Mouse (Mus musculus) G1E (cell line): ENCODE measurements at regions not wholly inside any gene's neighbourhood (a gene's known extent, or its start where the extent isn't known, plus 50 kb on each side); places are given as distances from the start of the nearest gene placed in this dataset.

Experiments
- ATAC-seq: 2 replicates; pipeline ENCODE4 v1.8.0; 2016; ENCODE audit warnings: mild to moderate bottlenecking; ENCODE audit not compliant: insufficient number of reproducible peaks, poor library complexity, low FRiP score, severe bottlenecking; ENCODE audit errors: extremely low read depth
- DNase-seq: peaks from one replicate; pipeline ENCODE4 v3.0.0; 2012; ENCODE audit warnings: low spot score
- H3K27me3 ChIP-seq: 2 replicates; pipeline ENCODE4 v1.6.1; 2012; ENCODE audit warnings: mild to moderate bottlenecking, low read length, inconsistent platforms; ENCODE audit not compliant: insufficient read depth
- H3K36me3 ChIP-seq: replicated peaks from 2 replicates; pipeline ENCODE3; 2012; ENCODE audit warnings: mild to moderate bottlenecking, inconsistent platforms
- H3K4me1 ChIP-seq: 2 replicates; pipeline ENCODE4 v1.6.1; 2012; ENCODE audit warnings: low read depth, low read length, inconsistent platforms, mixed read lengths; ENCODE audit not compliant: insufficient read depth
- H3K4me3 ChIP-seq: 2 replicates; pipeline ENCODE4 v1.5.1; 2012; ENCODE audit warnings: low read depth, mild to moderate bottlenecking, inconsistent platforms, low read length, moderate library complexity, mixed read lengths
- H3K9me3 ChIP-seq: replicated peaks from 2 replicates; pipeline ENCODE4 v1.6.1; 2012; ENCODE audit warnings: inconsistent platforms
- CTCF ChIP-seq: IDR thresholded peaks from 2 replicates; pipeline ENCODE4 v1.5.1; 2012; ENCODE audit warnings: low read depth, low read length, inconsistent platforms, mixed read lengths
- GATA1 ChIP-seq: IDR thresholded peaks from 2 replicates; pipeline ENCODE4 v1.6.1; 2012; ENCODE audit warnings: borderline replicate concordance, low read length, inconsistent platforms, mixed read lengths
- GATA2 ChIP-seq: IDR thresholded peaks from 2 replicates; pipeline ENCODE4 v1.6.1; 2012; ENCODE audit warnings: low read depth, low read length, inconsistent platforms, borderline replicate concordance
- POLR2AphosphoS5 ChIP-seq: IDR thresholded peaks from 2 replicates; pipeline ENCODE4 v1.6.1; 2012; ENCODE audit warnings: low read depth, low read length, inconsistent platforms; ENCODE audit not compliant: insufficient replicate concordance
- TAL1 ChIP-seq: conservative IDR thresholded peaks from 2 replicates; pipeline ENCODE4 v1.6.1; 2012; ENCODE audit warnings: low read depth, low read length, inconsistent platforms, mixed read lengths

GRCm38 (mm10) chr10:126661095-126661615 lies 240.0 kb downstream of the Atp23 start:
- TF ChIP-seq TAL1 (no peak), GATA2 (no peak), GATA1 (no peak), POLR2AphosphoS5 (no peak), CTCF (no peak)
- H3K36me3 ChIP-seq = no peaks in the 10 kb centered on the region
- DNase-seq = no peak
- H3K4me3 ChIP-seq = no peak overlapping the region
- no peaks in the 10 kb centered on the region for H3K27me3 ChIP-seq
- H3K4me1 ChIP-seq = no peaks in the 10 kb centered on the region
- peaks cover 43% of the 10 kb centered on the region for H3K9me3 ChIP-seq
- ATAC-seq = peak; percentile 15; the same call in 1 of the 2 replicates

DNA sequence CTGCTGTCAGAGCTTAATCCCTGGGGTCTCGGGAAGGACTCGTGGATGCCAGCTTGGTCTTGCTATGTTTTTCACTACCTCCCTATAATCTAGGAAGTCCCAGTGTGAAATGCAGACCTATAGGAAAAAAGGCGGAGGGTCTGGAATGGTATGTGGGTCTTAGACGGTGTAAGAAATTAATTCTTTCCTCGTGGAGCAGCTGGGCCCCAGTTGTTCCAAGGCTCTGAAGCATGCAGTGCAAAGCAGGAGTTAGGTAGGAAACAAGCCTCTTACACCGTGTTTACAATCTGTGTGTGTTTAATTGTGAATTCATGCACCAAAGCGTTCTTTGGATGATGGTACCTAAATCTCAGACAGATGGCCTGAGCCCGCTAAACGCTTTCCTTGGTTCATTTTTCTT lies 241.1 kb downstream of the Atp23 start:
- no peak for DNase-seq
- peaks cover 44% of the 10 kb centered on the region for H3K9me3 ChIP-seq

DNA sequence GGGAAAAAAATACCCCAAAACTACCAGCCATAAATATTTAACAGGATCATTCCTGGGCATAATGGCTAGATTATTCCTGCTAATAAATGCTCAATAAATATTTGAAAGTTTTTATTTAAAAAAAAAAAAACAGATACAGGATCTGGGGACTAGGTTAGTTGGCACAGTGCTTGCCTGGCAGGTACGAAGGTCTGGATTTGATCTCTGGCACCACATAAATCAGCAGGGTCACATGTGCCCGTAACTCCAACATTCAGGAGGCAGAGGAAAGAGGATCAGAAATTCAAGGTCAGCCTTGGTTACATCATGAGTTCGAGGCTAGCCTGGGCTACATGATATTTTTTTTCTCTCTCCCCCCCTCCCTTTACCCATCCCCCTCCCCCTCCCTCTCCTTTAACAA lies 248.5 kb downstream of the Atp23 start:
- DNase-seq (no peak), ATAC-seq (no peak)
- H3K4me3 ChIP-seq = no peak overlapping the region
- H3K27me3 ChIP-seq = no peaks in the 10 kb centered on the region
- no peaks in the 10 kb centered on the region for H3K4me1 ChIP-seq
- peaks cover 38% of the 10 kb centered on the region for H3K9me3 ChIP-seq
- no peaks in the 10 kb centered on the region for H3K36me3 ChIP-seq
- TF ChIP-seq GATA2 (no peak), CTCF (no peak), TAL1 (no peak), GATA1 (no peak), POLR2AphosphoS5 (no peak)

More for the DNA sequence above, 241.1 kb downstream of the Atp23 start:
- H3K27me3 ChIP-seq = no peaks in the 10 kb centered on the region
- TF ChIP-seq CTCF (no peak), TAL1 (no peak), GATA1 (no peak), POLR2AphosphoS5 (no peak), GATA2 (no peak)
- ATAC-seq = no peak
- H3K4me1 ChIP-seq = no peaks in the 10 kb centered on the region
- H3K4me3 ChIP-seq = no peak overlapping the region
- H3K36me3 ChIP-seq = no peaks in the 10 kb centered on the region

DNA sequence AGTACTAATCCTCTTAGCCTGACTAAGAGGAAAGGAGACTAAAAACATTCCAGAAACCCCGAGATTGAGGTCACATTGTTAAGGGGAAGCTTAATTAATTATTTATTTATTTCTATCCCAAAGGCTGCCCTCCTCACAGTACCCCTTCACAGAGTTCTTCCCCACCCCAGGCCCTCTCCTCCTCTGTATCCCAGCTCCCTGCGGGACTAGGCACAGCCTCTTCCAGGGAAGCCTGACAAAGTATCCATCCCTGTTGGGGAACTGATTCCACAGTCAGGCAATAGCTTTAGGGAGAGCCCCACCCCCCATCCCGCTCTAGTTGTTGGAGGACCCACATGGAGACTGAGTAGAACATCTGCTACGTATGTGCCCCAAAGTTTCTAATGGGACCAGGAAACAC lies 254.6 kb downstream of the Atp23 start:
- ATAC-seq (no peak), DNase-seq (no peak)
- Histone ChIP-seq H3K27me3 (no peaks in the 10 kb centered on the region), H3K4me1 (no peaks in the 10 kb centered on the region), H3K36me3 (no peaks in the 10 kb centered on the region), H3K4me3 (no peak overlapping the region), H3K9me3 (peaks cover 49% of the 10 kb centered on the region)
- TF ChIP-seq GATA2 (no peak), GATA1 (no peak), POLR2AphosphoS5 (no peak), CTCF (no peak), TAL1 (no peak)

DNA sequence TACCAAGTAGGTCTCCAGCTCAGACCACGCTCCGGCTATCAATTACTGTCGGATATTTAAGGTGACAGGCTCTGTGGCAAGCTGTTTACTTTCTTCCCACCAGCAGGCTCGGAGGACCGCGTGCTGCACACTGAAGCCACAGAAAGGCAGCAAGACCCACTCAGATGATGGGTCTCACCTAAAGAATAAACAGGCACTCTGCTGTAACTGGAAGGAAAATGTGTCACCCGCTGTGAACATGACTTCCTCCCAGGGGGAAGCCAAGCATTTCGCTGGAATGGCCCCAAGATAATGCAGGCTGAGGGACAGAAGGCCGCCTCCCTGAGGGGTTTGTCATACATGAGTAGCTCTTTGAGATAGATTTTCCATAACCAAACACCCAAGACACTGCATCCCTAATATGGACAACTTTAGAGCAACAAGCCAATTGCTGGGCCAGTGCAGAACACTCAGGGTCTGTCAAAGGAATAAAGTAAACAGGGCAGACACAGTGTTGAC lies 259.3 kb downstream of the Atp23 start:
- Histone ChIP-seq H3K9me3 (peaks cover 47% of the 10 kb centered on the region), H3K4me3 (no peak overlapping the region), H3K36me3 (no peaks in the 10 kb centered on the region), H3K4me1 (no peaks in the 10 kb centered on the region), H3K27me3 (no peaks in the 10 kb centered on the region)
- no peak for TF ChIP-seq GATA2
- no peak for TF ChIP-seq GATA1
- TF ChIP-seq POLR2AphosphoS5 = no peak
- TF ChIP-seq TAL1 = no peak
- TF ChIP-seq CTCF = no peak
- no peak for DNase-seq
- ATAC-seq = no peak

DNA sequence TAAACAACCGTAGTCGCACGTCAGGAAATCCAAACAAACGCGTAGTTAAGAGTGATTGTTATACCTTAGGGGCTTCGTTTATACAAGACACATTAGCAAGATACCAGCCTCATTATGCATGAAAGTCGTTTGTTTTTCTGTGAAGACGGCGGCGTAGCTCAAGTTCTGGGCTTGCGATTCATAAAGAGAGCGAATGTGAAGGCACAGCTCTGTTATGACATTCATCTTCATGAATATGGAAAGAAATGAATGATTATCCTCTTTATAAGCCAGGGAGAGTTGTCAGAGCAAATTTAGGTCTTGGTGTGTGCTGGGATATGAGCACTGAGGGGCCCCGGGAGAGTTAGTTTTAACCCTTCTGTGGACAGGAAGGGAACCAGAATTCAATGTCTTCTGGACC lies 266.4 kb downstream of the Atp23 start:
- ATAC-seq (no peak), DNase-seq (no peak)
- peaks cover 60% of the 10 kb centered on the region for H3K9me3 ChIP-seq
- H3K27me3 ChIP-seq = no peaks in the 10 kb centered on the region
- no peak for TF ChIP-seq CTCF
- TF ChIP-seq POLR2AphosphoS5 = no peak
- TF ChIP-seq TAL1 = no peak
- no peak for TF ChIP-seq GATA2
- TF ChIP-seq GATA1 = no peak
- H3K4me1 ChIP-seq = no peaks in the 10 kb centered on the region
- H3K36me3 ChIP-seq = no peaks in the 10 kb centered on the region
- no peak overlapping the region for H3K4me3 ChIP-seq

DNA sequence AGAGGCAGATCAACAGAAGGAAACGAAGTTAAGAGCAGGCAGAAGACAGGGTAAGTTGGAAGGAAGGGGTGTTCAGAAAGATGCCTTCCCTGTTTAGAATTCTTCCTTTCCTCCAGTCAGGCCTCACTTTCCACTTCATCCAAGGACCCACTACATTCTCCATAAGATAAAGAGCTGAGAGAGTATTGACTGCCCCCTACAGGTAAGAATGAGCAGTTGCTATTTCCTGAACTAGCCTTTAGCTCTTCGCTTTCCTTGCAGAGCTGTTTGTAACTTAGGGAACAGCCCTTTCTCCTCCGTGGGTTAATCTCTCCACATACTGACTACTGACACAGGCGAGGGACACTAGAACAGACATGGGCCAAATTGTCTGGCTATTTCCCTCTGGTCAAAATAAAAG lies 273.1 kb downstream of the Atp23 start:
- Histone ChIP-seq H3K9me3 (peaks cover 59% of the 10 kb centered on the region), H3K4me3 (no peak overlapping the region), H3K36me3 (no peaks in the 10 kb centered on the region), H3K27me3 (no peaks in the 10 kb centered on the region), H3K4me1 (no peaks in the 10 kb centered on the region)
- DNase-seq = no peak
- no peak for ATAC-seq
- TF ChIP-seq GATA1 = no peak
- no peak for TF ChIP-seq TAL1
- no peak for TF ChIP-seq GATA2
- no peak for TF ChIP-seq POLR2AphosphoS5
- no peak for TF ChIP-seq CTCF
